Mouse (Mus musculus) heart, adult 2 months (tissue): ENCODE data around the gene Trappc10.

Experiments used
- CTCF ChIP-seq: fragments of 200-600 bp; IDR thresholded peaks from 2 replicates; pipeline ENCODE4 v1.8.1; 2022; ENCODE audit warnings: antibody characterized with exemption, mild to moderate bottlenecking, moderate library complexity
- EP300 ChIP-seq: fragments of 200-500 bp; IDR thresholded peaks from 2 replicates; pipeline ENCODE4 v1.6.1; 2011; ENCODE audit warnings: low read depth, low read length, control low read depth; ENCODE audit not compliant: insufficient read depth
- POLR2A ChIP-seq: fragments of 200-500 bp; IDR thresholded peaks from 2 replicates; pipeline ENCODE4 v1.6.1; 2011; ENCODE audit warnings: mild to moderate bottlenecking, low read depth, low read length, control low read depth; ENCODE audit not compliant: insufficient read depth

GRCm38 (mm10) chr10:78156926-78157325 lies 87.5 kb downstream of the Trappc10 start:
- TF ChIP-seq CTCF (no peak), POLR2A (no peak), EP300 (no peak)
